Mouse (Mus musculus) kidney, adult 8-10 months (tissue): ENCODE results near the gene Arrdc2.

Source experiments
- DNase-seq, 2 experiments: peaks; one replicate each; pipeline ENCODE4 v3.0.0; 2022

Arrdc2 gene

DNA sequence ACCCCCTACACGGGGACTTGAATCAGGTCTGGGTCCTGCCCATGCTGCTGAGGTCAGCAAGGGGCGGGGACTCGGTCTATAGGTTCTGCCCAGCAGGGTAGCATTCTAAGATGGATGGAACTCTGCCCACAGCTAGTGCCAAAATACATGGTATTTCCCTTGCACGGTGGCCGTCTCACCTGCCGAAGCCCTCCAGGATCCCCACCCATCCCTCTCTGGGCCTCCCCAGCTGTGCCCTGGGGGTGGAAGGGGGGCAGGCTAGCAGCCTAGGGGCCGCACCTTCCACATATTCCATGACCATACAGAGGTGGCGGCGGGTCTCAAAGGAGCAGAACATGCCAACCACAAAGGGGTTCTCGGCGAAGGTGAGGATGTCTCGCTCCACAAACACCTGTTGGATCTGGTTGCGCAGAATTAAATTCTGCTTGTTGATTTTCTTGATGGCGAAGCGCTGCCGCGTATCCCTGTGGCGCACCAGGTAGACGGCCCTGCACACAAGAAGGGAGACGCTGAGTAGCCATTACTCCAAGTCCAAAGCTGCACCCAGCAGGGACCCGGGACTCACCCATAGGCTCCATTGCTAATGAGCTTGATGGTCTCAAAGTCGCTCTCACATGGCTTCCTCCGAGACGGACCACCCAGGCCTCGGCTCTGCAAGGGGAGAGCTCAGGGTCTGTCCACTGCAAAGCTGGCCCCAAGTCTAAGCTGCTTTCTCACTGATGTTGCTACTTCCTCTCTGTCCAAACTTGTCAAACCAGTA, 53.0 kb downstream of the Arrdc2 start:
- DNase-seq: no peak
